Mouse (Mus musculus): ENCODE results near the gene Cd24a.

Gene Cd24a

GRCm38 (mm10) chr10:43588470-43589177 is 10.5 kb downstream of the Cd24a start:
- DNase-seq = no peak

GRCm38 (mm10) chr10:43591477-43591876 is 13.4 kb downstream of the Cd24a start:
- no peak for DNase-seq

GRCm38 (mm10) chr10:43593182-43593581 is 15.1 kb downstream of the Cd24a start:
- DNase-seq = no peak

- DNase-seq = no peak
These were observed 16.1 kb downstream of the Cd24a start for GRCm38 (mm10) chr10:43594187-43594586.

GRCm38 (mm10) chr10:43594894-43595293 is 16.8 kb downstream of the Cd24a start:
- no peak for DNase-seq

GRCm38 (mm10) chr10:43598067-43598726 is 20.1 kb downstream of the Cd24a start:
- no peak for DNase-seq

- no peak for DNase-seq
These were observed 23.0 kb downstream of the Cd24a start for GRCm38 (mm10) chr10:43601039-43601438.

GRCm38 (mm10) chr10:43601511-43602396 is 23.7 kb downstream of the Cd24a start:
- peak in 1 of 2 experiments; percentile 7 for DNase-seq

- DNase-seq = no peak
These were observed 26.0 kb downstream of the Cd24a start for GRCm38 (mm10) chr10:43603975-43604686.

- no peak for DNase-seq
These were observed 26.7 kb downstream of the Cd24a start for GRCm38 (mm10) chr10:43604687-43605250.

GRCm38 (mm10) chr10:43605901-43606300 is 27.8 kb downstream of the Cd24a start:
- DNase-seq = no peak

- DNase-seq = no peak
These were observed 31.4 kb downstream of the Cd24a start for GRCm38 (mm10) chr10:43609507-43609906.

GRCm38 (mm10) chr10:43609958-43610357 is 31.9 kb downstream of the Cd24a start:
- DNase-seq = no peak

- no peak for DNase-seq
These were observed 33.0 kb downstream of the Cd24a start for GRCm38 (mm10) chr10:43611081-43611480.

GRCm38 (mm10) chr10:43619059-43619531 is 41.0 kb downstream of the Cd24a start:
- no peak for DNase-seq

GRCm38 (mm10) chr10:43619939-43620338 is 41.9 kb downstream of the Cd24a start:
- DNase-seq = no peak

- DNase-seq = no peak
These were observed 45.4 kb downstream of the Cd24a start for GRCm38 (mm10) chr10:43623510-43623909.

GRCm38 (mm10) chr10:43624362-43624761 is 46.3 kb downstream of the Cd24a start:
- no peak for DNase-seq

- DNase-seq = no peak
These were observed 46.8 kb downstream of the Cd24a start for GRCm38 (mm10) chr10:43624791-43625398.

GRCm38 (mm10) chr10:43625578-43625977 is 47.5 kb downstream of the Cd24a start:
- no peak for DNase-seq

- no peak for DNase-seq
These were observed 51.1 kb downstream of the Cd24a start for GRCm38 (mm10) chr10:43629216-43629615.

GRCm38 (mm10) chr10:43629857-43630256 is 51.8 kb downstream of the Cd24a start:
- DNase-seq = no peak
